Mouse (Mus musculus): ENCODE measurements around the gene H2-T23.
A peak's percentile ranks its signal among the peaks of the same experiment; 100 is the strongest.
"Not testable (repeated sequence)": the region's sequence is repeated elsewhere in the genome, so short reads cannot be mapped to it uniquely, and the experiment has no call there.

H2-T23 gene

DNA sequence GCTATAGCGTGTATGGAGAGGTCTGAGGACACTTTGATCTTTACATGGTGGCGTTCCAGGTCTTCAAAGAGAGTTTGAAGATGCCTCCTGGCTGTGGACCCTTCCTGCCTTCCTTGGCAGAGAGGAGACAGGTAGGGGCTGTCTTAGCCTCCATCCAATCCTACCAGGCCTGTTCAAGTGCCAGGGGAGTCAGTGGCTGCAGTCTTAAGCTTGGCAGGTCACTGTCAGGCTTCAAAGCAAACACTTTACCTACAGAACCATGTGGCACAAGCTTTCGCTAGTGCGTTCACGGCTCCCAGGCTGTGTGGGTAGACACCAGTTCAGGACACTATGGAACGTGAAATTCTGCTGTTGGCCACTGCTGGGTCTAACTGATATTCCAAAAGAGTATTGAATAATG, 9.7 kb downstream of the H2-T23 start:
- peak; percentile 91 for DNase-seq

DNA sequence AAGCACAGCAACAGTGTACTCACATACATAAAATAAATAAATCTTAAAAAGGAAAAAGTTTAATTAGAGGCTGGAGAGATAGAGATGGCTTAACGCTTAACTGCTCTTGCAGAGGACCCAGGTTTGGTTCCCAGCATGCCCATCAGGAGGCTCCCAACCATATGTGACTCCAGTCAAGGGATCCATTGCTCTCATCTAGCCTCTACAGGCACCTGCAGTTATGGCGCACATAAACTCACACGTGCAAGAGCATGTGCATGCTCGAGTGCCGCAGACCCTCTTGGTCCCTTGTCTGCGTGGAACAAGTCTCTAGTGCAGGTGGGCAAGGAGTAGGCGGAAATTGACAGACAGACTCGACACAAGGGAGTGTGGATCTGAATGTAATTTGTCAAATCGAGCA, 10.6 kb downstream of the H2-T23 start:
- peak; percentile 88 for DNase-seq

DNA sequence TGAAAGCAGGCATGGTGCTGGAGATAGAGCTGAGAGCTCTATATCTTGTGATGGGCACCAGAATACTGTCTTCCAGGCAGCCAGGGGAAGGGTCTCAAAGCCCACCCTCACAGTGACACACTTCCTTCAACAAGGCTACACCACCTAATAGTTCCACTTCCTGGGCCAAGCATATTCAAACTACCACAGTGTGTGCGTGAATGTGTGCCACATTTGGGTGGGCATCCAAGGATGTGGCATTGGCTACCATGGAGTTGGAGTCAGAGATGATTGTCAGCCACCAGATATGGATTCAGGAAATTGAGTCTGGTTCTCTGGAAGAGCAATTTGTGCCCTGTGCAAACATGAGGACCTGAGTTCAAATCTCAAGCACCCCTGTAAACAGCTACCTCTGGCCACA, 11.3 kb downstream of the H2-T23 start:
- peak; percentile 89 for DNase-seq

DNA sequence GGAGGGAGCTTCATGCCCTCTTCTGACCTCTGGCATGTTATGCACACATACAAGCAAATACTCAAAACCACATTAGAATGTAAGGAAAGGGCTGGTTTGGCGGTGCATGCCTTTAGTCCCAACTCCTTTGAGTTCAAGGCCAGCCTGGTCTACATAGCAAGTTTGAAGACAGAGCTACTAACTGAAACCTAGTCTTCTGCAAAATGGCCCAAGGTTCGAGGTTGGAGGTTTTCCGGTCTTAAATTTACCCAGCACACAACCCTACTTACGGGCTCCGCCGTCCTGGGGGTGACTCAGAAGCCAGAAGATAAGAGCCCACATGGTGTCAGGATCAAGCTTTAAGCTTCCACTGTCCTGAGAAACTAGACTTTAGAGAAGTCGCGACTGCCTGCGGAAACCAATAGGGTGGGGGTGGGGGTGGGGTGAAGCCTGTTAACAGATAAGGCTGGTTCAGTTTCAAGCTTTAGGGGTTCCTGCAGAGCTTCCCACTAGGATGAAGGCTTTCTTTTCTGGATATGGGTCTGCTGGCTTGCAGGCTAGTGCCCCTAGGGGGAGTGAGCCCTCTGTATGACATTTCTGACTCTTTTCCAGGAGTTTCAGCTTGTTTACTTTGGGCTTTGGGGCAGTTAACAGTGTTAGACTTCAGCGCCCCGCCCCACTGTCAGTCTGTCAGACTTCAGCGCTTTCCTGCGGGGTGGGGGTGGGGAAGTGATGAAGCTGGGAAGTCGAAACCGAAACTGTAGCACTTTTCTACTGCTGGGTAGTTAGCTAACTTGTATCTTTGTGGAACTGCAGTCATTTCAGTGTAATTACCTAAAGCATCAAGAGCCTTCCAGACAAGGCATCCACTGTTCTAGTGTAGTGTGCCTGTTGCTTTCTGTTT, 12.2 kb downstream of the H2-T23 start, which contains the start of gene H2-T24:
H2-T24 (minus strand) TSS at position 370 of the 883 bp plus-strand sequence.
- DNase-seq, result peak; percentile 99

DNA sequence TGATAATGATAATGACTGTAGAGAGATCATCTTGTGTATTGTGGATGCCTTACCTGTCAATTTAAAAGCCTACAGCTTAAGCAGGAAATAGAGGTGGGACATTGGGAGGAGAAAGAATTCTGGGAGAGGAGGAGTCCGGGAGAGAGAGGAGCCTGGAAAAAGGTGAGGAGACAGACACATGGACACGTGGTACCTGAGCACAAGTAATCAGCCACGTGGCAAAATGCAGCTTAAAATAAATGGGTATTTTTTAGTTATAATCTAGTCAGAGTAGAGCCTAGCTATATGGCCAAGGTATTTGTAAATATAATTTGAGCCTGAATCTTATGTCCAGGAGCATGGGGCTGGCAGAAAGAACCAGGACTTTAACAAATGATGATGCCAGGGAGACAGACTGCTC, 13.1 kb downstream of the H2-T23 start:
- DNase-seq, result no peak

DNA sequence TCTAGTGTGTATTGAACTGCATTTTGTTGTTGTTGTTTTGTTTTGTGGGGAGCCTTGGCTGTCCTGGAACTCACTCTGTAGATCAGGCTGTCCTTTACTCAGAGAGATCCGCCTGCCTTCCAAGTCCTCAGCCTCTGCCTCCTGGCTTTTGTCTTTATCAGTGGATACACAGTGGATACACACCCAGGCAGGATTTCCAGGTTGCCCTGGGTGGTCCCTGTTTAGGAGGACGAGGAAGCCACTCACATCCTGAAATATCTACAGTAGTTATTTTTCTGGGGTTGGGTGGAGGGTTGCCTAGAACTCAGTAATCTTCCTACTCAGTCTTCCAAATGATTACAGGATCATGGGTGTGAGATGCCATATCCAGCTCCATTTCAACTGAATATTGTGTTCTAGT, 13.7 kb downstream of the H2-T23 start:
- peak; percentile 98 for DNase-seq

DNA sequence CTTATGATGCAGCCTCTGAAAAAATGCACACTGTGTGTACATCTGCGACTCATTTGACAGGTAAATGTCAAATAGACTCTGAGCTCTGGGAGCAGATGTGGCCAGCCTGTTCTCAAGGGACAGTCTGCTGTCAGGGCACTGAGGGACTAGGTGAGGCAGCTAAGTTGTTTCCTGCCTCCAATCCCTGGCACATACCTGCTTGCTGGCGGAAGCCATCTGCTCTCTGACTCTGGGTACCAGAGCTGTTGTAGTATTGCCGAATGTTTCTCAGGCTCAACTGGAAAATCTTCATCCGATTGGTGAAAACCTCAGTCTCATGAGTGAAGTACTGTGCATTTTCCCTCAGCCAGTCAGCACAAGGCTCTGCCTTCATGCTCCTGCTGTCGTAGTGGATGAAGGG, 15.6 kb downstream of the H2-T23 start:
- DNase-seq, result no peak

DNA sequence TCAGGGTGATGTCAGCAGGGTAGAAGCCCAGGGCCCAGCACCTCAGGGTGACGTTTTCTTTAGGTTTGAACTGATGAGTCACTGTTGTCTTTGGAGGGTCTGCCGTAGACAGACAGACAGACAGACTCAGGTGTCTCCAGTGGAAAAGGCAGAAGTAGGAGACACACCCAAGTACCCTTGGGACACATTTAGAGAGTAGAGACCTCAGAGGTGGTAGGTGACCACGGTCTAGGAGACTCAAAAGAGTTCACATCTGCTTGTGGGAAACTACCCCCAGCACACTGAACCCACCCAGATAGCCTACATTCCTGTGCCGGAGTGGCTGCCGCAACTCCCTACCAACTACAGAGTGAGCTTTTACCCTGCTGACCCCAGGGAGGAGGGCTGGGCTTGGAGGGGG, 17.7 kb downstream of the H2-T23 start:
- no peak for DNase-seq

DNA sequence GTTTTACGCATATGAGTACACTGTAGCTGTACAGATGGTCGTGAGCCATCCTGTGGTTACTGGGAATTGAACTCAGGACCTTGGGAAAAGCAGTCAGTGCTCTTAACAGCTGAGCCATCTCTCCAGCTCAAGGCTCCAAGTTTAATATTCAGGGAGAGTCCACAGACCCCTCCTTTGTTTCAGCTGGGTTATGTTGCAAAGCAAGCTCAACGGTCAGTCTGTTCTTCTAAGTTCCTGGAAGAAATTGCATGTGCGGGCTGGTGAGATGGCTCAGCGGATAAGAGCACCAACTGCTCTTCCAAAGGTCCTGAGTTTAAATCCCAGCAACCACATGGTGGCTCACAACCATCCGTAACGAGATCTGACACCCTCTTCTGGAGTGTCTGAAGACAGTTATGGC, 28.2 kb downstream of the H2-T23 start:
- DNase-seq, result not testable (repeated sequence)

DNA sequence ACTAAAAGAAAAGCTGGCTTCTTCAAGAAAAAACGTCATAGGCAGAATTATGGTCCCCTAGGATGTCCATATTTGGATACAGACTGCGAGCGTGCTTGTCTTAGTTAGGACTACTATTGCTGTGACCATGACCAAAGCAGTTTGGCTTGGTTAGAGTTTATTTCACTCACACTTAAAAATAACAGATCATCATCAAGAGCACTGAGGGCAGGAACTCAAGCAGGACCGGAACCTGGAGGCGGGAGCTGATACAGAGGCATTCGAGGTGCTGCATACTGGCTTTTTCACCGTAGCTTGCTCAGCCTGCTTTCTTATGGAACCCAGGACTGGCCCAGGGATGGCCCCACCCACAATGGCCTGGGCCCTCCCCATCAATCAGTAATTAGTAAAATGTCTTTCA, 29.3 kb downstream of the H2-T23 start:
- no peak for DNase-seq

DNA sequence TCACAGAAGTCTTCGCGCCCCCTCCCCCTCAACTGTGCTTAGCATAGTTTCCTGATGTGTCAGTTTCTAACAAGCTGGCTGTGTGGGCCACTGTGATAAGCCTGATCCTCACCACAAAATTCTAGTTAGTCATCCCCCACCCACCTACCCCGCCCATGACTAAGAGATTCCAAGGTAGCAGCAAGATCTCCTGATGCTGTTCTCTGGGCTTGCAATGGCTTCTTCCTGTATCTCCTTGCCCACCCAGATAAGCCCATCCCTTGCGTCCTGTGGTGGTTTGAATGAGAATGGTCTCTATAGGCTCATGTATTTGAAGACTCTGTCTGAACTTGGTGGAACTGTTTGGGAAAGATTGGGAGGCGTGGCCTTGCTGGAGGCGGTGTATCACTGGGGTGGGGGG, 30.7 kb downstream of the H2-T23 start:
- DNase-seq, result no peak

DNA sequence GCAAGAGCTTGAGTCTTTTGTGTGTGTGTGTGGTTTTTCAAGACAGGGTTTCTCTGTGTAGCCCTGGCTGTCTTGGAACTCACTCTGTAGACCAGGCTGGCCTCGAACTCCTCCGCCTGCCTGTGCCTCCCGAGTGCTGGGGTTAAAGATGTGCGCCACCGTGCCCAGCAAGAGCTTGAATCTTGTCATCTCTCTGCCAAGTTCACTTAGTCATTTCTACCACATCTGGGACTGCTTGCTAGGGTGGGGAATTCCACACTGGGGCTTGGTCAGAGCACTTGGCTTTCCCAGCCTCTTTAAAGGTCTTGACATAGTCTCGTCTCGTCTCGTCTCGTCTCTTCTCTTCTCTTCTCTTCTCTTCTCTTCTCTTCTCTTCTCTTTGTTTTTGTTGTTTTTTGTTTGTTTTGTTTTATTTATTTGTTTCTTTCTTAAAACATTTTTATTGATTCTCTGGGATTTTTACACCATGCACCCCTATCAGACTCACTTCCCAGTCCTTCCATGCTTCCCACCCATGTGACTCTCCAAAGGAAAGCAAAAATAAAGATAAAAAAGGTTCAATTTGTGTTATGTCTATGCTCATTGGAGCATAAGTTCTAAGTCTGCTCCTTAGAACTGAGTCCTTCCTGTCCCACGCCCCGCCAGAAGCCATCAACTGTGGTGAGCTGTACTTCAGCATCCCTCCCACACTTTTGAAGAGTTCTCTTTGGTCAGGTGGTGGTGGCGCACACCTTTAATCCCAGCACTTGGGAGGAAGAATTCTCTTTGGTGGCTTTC, 31.3 kb downstream of the H2-T23 start:
- DNase-seq, result no peak

DNA sequence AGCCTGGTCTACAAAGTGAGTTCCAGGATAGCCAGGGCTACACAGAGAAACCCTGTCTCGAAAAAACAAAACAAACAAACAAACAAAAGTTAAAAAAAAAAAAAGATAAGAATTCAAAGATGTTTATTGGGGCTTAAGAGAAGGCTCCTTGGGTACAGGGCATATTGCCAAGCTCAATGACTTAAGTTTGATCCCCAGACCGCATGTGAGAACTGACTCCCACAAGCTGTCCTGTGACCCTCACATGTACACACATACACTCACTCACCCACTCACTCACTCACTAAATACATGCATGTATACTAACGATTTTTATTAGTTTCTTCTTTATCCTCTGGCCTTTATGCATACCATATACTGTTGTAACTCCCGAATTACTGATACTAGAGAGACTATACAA, 32.3 kb downstream of the H2-T23 start:
- DNase-seq, result no peak

DNA sequence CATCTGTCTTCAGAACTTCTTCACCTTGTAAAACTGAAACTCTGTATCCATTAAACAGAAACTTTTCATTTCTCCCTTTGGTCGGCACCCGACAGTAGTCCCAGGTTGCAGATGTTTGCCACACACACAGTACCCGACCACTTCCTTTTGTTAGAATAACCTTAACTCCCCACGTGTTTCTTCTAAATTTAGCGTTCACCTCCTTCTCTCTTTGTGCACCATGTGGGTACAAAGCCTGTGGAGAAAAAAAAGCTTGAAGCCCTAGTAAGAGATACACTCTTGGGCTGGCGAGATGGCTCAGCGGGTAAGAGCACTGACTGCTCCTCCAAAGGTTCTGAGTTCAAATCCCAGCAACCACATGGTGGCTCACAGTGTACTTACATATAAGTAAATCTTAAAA, 33.3 kb downstream of the H2-T23 start:
- no peak for DNase-seq

DNA sequence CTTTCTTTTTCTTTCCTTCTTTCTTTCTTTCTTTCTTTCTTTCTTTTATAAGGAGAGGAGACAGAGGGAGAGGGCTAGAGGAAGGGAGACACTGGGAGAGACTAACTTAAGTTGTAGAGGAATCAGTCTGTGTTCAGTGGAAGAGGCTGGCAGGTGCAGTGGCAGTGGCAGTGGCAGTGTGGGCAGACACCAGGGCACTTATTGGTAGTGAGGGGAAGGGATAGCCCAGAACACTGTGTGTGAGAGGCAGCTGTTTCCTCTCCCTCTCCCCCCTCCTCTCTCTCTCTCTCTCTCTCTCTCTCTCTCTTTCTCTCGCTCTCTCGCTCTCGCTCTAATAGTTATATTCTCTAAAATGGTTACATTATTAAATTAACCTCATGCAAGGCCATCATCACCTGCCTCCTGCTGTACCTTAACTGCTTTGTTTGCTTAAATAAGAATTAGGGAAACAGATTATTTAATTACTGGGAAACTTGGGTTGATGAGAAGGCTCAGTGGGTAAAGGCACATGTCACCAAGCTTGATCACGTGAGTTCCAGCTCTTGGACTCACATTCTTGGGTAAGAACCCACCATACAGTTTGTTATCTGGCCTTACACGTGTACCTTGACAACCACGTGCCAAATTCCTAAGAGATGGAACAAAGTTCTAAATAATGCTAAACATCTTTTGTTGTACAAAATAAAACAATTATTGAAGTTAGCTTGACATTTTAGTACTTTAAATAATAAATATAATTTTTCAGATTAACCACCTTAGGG, 33.9 kb downstream of the H2-T23 start:
- DNase-seq, result no peak

DNA sequence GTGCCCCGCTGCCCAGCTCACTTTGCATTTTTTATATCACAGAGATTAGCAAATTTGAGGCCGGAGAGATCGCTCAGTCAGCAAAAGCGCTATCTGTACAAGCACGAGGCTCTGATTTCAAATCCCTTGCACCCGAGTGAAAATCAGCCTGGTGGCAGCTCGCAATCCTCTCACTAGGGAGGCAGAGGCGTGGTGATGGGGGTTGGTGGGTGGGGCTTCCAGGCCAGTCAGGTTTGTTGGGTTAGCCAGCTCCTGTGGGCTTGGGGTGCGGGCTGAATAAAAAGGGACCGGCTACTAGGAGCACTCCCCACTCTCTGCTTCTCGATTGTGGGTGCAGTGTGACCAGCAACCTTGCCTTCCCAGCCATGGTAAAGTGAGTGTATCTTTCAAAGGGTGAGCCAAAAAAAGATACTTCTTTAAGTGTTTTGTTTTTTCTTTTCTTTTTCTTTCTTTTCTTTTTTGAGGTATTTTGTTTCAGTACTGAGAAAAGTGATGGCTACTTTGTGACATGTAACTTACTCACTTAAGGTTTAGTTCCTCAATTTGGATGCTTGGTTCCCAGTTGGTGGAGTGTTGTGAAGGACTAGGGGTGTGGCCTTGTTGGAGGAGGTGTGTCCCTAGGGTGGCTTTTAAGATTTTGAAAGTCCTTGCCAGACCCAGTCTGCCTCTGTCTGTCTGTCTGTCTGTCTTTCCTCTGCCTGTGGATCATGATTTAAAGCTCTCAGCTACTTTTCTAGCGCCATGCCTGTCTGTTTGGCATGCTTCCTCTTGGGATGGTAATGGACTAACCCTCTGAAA, 34.7 kb downstream of the H2-T23 start:
- peak; percentile 95 for DNase-seq

DNA sequence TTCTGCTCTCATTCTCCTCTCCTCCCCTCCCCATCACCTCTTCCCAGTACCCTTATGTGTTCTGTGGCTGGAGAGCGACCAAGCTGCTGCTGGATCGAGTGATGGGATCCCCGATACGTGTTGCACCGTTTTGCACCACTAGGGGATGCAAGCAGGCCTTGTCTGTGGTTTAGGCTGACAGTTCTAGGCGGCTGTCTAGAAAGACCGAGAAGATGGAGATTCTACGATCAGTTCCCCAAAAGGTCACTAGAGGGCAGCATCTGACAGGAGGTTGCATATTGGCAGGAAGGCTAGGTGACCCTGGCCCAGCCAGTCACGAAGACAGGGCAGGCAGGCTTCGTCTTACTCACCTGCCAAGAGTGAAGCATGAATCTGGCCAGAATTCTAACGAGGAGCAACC, 35.7 kb downstream of the H2-T23 start:
- DNase-seq, result peak; percentile 99

DNA sequence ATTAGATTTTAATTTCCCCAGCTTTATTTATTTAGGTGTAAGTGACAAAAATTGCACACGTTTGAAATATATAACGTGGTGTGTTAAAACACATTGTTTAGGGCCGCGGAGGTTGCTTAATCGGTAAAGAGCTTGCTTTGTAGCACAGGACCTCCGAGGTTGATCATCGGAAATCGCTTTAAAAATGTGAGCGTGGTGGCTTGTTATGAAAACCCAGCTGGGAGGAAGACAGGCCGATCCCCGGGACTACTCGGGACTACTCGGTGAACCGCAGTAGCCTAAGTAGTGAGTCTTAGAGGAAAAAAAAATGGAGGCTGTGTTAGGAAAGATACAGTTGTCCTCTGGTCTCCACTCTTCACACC, 37.8 kb downstream of the H2-T23 start:
- no peak for DNase-seq

DNA sequence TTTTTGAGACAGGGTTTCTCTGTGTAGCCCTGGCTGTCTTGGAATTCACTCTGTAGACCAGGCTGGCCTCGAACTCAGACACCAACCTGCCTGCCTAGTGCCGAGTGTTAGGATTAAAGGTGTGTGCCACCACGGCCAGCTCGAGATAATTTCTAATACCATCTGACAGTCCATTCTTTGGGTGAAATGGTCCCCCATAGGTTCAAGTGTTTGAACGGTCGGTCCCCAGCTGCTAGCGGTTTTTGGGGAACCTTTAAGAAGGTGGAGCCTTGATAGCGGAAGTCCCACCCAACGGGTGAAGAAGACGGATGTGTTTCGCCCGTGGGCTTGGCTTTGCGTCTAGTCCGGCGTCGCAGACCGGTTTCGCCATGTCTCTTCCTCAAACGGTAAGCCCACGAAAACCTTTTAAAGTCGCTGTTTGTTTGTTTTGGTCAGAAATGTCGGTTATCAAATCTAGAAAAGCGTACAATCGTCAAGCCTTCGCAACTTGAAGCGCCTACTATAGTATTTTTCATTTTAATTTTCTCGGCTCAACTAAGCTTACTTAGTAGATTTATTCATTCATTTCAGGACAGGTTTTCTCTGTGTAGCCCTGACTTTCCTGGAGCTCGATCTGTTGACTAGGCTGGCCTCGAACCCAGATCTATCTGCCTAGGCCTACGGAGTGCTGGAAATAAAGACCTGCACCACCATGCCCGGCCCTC, 38.3 kb downstream of the H2-T23 start:
- DNase-seq, result peak; percentile 98

DNA sequence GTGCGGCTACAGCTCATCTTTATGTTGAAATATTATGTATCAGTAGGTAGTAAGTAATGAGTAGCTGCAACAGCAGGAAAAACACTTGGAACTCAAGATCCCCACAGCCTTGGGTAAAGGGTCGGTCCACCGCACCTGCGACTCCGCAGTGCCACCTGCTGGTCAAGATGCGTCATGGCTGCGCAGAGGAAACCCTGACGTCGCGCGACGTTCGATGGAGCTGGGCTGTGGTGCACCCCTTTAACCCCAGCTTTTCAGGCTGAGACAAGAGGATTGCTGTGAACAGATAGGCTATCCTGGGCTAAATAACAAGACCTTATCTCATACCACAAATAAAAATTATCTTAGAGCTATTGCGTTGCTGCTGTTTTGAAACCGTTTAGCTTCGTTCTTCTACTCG, 39.0 kb downstream of the H2-T23 start:
- DNase-seq, result peak; percentile 97

DNA sequence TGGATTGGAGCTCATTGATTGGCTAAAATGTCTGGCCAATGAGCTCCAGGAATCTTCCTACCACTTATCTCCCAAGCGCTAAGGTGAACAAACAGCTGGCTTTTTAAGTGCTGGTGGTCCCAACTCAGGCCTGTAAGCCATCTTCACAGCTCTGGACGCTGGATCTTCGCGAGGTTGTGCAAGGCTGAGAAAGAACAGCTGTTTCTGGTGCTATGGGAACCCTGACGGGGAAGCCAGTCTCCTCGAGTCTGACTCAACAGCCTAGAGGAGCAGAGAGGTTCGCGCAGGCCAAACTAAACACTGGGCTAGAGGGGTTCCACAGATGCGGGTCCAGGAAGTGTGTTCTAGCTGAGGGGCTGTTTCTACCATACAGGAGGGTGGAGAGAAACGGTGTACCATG, 40.9 kb downstream of the H2-T23 start:
- DNase-seq, result peak; percentile 96

DNA sequence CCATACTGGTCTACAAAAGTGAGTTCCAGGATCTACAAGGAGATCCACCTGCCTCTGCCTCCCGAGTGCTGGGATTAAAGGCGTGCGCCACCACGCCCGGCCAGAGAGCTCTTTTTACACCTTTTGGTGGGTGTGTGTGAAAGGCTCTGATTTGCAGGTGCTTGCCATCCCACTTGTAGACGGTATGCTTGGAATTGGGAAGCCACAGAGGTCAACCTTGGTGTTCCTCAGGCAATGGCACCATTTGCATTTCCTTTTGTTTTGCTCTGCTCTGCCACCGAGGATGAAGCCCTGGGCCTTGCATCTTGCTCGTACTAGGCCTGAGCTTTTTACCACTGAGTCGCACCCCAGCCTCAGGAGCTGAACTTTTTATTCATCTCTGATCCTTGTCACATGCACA, 50.9 kb downstream of the H2-T23 start:
- DNase-seq, result no peak
